Mouse (Mus musculus) embryo, embryonic 9.5 days (tissue): Measurements from ENCODE around the gene Fgf9.

ENCODE experiments used
- DNase-seq: peaks from one replicate; pipeline ENCODE4 v3.0.0-alpha.2; 2017; ENCODE audit errors: extremely low spot score

Gene Fgf9

DNA sequence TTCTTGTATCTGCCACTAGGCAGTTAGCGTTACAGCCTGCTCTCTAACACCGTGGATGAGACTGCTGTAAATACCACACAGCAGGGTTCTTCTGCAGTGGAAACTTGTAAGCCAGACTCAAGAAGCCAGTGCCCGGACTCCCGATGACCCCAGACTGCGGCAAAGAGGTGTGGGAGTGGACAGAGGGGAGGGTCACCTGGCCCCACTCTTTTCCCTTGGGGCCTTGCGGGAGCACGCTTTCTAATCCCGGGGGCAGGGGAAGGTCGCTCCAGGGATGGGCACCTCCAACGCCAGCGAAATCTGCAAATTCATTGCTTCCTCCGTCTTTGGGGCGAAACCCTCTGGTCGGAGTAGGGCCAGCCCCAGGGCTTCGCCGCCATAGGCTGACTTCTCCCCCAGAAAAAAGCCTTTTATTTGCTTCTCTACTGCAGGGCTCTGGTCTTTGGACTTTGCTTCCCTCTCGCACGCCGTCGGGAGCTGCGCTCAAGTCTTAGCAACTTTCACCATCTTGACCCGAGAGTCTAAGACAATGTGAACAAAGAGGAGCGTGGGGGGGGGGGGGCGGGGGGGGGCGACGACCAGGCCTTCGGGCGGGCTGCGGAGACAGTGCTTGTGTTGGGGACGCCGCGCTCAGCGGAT, at the start of gene Fgf9:
Fgf9 (plus strand) TSS at position 67 of the 639 bp plus-strand sequence.
- peak; percentile 73 for DNase-seq

DNA sequence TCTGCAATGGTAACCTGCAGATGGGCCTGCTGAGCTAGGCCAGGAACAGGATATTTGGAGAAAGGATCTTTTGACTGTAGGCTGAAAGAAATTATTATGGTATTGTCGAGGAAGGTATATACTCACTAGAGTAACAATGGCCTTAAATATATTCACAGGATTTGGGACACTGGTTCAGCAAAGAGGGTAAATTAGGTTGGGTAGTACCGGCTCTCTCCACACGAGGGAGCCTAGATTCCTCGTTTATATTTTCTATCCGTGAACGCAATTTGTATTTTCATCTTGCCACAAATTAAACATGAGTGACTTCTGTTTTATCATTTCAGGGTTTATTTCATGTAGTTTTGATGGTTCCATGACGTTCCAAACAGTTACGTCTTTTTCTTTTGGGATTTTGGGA, 35.8 kb upstream of the Fgf9 start:
- DNase-seq: peak; percentile 41

DNA sequence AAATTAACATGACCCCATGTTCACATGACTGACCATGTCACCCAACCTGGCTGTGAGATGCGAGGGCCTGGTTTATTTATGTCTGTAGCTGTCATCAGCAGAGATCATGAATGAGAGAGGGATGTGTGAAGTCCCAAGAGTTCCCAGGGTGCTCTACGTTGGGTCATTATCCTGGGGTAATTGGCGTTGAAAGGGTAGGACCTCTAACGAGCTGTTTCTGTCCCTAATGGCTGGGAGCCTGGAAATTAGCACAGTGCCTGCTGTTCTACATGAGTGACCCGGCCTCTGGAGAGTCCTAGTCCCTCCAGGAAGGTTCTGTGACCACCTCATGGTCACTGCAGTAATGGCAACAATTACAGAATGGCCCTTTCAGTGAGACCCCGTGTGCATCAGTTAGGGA, 34.2 kb upstream of the Fgf9 start:
- DNase-seq: peak; percentile 15

DNA sequence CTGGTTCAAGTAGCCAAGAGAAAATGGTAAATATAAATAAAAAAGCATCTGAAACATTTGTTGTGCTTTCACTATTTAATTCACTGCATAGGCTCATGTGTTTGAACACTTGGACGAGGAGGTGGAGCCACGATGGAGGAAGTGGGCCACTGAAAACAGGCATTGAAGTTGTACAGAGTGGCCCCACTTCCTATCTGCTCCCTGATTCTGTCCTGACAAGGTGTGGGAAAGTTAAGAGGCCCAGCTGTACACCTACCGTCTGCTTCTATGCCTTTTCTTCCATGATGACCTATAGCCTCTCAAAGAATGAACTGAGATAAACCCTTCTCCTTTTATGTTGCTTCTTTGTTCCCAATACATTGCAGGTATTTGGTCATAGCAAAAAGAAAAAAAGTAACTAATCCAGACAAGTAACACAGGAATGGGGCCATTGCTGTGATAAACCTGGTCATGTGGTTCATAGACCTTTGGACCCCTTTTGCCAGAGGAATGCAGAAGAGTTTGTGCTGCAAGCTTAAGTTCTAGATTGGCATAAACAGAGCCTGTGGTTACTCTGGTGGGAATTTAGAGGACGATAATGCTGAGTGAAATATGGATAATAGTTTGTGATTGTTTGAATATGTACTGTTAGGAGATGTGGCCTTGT, 23.6 kb upstream of the Fgf9 start:
- DNase-seq: no peak

DNA sequence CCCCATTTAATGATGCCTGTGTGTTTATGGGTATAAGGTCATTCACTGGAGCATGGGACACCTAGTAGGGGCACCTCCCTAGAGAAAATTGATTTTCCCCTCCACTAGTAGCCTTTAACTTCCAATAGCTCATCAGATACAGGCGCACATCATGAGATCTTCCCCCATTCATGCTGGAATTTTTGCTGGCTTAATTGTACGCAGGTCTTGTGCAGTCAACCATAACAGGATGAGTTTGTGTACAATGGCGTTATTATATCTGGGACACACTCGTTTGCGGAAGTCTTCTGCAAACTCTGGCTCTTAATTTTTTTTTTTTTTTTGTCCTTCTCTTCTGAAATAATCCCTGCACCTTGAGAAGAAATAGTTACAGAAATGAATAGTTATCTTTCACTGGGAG, 19.7 kb upstream of the Fgf9 start:
- no peak for DNase-seq

DNA sequence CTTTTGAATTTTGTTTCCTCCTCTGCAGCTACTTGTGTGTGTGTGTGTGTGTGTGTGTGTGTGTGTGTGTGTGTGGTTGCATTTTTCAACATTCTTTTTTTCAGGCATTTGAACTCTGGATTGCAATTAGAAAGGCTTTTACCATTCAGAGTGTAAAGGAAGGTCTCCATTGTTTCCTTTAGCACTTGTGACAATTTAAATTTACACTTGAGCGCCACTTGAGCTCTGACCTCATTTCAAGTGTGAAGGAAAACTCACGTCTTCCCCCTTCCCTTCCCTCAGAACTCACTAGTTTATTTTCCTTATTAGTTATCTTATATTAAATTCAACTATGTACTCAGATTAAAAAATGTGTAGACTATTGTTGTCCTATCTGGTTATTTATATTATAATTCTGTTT, 2.8 kb upstream of the Fgf9 start:
- DNase-seq: no peak

GRCm38 (mm10) chr14:58068641-58069040, 1.7 kb upstream of the Fgf9 start:
- DNase-seq: no peak

GRCm38 (mm10) chr14:58069927-58070326, 420 bp upstream of the Fgf9 start:
- DNase-seq: no peak

GRCm38 (mm10) chr14:58071120-58071641, 834 bp downstream of the Fgf9 start:
- DNase-seq: no peak

DNA sequence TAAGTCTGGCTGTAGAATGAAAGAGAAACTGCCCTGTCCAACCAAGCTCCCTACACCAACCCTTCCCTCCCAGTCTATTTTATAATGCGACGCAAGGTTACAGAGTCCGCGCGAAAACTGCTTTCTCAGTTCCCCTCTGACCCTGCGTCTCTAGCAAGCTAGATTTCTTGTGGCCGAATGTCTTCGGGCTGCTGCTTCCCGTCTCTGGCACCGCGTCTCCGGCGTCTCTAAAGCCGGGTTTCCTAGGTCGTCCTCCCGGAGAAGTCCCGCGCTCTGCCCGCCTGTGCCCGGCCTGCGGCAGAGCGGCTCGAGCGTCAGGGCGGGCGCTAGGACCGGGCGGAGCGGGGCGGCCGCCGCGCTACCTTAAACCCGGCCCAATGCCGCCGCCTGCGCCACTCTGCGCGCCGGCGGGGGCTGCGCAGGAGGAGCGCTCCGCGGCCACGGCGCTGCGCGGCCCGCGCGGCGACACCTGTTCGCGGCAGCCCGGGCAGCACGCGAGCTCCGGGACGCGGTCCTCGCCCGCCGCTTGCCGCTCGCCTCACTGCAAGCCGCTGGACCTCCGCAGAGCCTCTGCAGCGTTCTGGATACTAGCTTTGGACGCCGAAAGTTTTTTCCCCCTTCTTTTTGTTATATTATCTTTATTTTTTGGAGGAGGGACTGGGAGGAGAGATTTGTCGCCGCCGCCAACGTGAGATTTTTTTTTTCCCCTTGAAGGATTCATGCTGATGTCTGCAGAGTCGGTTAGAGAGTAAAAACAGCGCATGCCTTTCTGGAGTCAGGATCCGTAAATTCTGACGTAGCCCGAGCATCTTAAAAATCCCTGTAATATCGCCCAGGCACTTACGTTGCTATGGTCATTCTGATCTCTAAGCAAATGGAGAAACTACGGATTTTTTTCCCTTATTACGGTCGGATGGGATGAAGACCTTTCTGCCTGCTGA, 1.8 kb downstream of the Fgf9 start:
- peak; percentile 75 for DNase-seq

DNA sequence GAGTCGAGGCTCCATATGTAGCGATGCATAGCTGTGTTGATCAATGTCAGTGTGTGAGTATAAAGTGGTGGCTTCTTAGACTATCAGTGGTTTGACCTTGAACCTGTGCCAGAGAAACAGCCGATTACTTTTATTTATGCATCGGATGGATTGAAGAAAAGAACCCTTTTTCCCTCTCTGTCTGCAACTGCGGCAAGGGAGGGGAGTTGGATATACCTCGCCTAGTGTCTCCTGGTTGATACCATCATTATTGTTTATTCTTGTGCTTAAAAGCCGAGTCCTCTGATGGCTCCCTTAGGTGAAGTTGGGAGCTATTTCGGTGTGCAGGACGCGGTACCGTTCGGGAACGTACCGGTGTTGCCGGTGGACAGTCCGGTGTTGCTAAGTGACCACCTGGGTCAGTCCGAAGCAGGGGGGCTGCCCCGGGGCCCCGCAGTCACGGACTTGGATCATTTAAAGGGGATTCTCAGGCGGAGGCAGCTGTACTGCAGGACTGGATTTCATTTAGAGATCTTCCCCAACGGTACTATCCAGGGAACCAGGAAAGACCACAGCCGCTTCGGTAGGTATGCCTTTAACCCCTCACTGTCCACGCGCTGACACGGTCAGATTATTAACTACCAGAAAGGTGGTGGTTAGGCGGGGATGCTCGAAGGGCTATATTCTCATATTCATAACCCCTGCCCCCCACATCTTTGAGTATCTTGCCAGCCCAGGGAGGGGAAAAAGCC, 2.6 kb downstream of the Fgf9 start:
- DNase-seq: peak; percentile 42

- peak; percentile 28 for DNase-seq
These were observed 3.6 kb downstream of the Fgf9 start for GRCm38 (mm10) chr14:58073936-58074335.

GRCm38 (mm10) chr14:58074621-58075432, 4.5 kb downstream of the Fgf9 start:
- DNase-seq: peak; percentile 54

GRCm38 (mm10) chr14:58075433-58076029, 5.2 kb downstream of the Fgf9 start:
- DNase-seq: peak; percentile 41

- DNase-seq: peak; percentile 54
These were observed 5.7 kb downstream of the Fgf9 start for GRCm38 (mm10) chr14:58076030-58076521.

- no peak for DNase-seq
These were observed 6.4 kb downstream of the Fgf9 start for GRCm38 (mm10) chr14:58076726-58077255.

DNA sequence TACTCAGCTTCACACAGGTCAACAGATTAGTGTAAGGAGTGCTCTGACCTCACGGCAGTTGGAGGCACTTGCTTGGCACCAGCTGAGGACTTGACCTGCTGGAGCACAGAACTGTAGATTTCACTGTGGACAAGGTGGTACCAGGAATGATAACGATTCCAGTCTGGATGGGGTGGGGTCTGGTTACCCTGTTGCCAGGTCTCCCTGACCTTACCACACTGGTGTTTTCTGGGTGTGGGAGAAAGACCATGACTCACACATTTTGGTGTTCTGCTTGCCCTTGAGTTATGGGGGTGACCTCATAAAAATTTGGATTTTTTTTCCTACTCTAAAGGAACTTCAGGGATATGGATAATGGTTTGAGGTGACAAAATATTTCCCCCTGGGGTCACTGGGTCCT, 9.1 kb downstream of the Fgf9 start:
- DNase-seq: no peak

DNA sequence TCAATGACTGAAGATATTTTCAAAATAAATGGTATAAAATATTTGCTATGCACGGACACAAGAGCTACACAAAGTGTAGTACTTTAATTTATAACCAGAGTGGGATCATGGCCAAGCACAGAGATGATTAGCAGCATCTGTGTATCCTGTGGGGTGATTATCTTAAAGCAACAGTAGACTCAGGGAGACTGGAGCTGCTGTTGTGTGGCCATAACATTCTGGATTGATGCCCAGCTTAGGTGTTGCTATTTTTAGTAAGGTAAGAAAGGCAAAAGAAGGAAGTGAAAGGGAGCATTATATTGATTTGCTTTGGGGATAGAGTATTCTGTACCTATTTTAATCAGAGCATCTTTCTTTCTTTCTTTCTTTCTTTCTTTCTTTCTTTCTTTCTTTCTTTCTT, 11.6 kb downstream of the Fgf9 start:
- no peak for DNase-seq

GRCm38 (mm10) chr14:58084240-58084639, 13.9 kb downstream of the Fgf9 start:
- DNase-seq: no peak

DNA sequence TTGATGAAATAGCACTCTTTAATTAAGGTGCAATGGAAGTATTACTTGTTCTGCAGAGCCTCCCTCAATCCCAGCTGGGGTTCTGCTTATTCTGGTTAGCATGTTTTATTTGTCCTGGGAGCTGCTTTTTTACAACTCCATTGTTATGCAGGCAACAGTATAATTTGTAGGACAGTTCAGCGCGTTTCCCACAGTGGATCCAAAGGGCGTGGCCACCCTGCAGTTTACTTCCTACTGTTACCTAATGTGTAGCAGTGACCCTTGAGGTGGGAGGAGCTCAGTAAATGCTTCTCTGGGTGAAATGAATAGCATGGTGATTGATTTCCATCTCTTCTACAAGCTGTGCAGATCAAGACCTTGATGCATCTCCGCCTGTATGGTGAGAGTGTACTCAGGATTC, 17.0 kb downstream of the Fgf9 start:
- no peak for DNase-seq
